Mouse (Mus musculus) stomach, embryonic 16.5 days (tissue): ENCODE measurements around the gene Skap2. TPM values are rescaled to one million over a fixed set of nuclear protein-coding genes. Genes with fewer than 3 reads are reported as not detected.
A peak's percentile ranks its signal among the peaks of the same experiment; 100 is the strongest.

Experiments
- ATAC-seq: fragments of 200-750 bp; cut with Nextera tagmentation; 2 replicates; pipeline ENCODE4 v1.8.0; 2017; ENCODE audit warnings: moderate number of reproducible peaks, moderate TSS enrichment; ENCODE audit not compliant: insufficient read depth, low FRiP score
- H3K27ac ChIP-seq: fragments of 300-500 bp; sonication (generic); 2 replicates; pipeline ENCODE4 v1.5.1; 2014; ENCODE audit warnings: low read length
- H3K27me3 ChIP-seq: fragments of 300-500 bp; sonication (generic); 2 replicates; pipeline ENCODE4 v1.6.1; 2014; ENCODE audit warnings: low read length, control low read depth, mixed read lengths; ENCODE audit not compliant: control insufficient read depth, insufficient read depth
- H3K36me3 ChIP-seq: fragments of 300-500 bp; sonication (generic); 2 replicates; pipeline ENCODE4 v1.6.1; 2014; ENCODE audit warnings: low read length; ENCODE audit not compliant: control insufficient read depth, insufficient read depth
- H3K4me1 ChIP-seq: fragments of 300-500 bp; sonication (generic); 2 replicates; pipeline ENCODE4 v1.6.1; 2014; ENCODE audit warnings: low read length, control low read depth, mixed read lengths; ENCODE audit not compliant: control insufficient read depth, insufficient read depth
- H3K4me2 ChIP-seq: fragments of 300-500 bp; sonication (generic); 2 replicates; pipeline ENCODE4 v1.6.1; 2014; ENCODE audit warnings: low read depth, low read length, mixed read lengths
- H3K4me3 ChIP-seq: fragments of 300-500 bp; sonication (generic); replicated peaks from 2 replicates; pipeline ENCODE4 v1.5.1; 2014; ENCODE audit warnings: mild to moderate bottlenecking, low read length
- H3K9ac ChIP-seq: fragments of 300-500 bp; sonication (generic); 2 replicates; pipeline ENCODE4 v1.6.1; 2014; ENCODE audit warnings: low read length
- H3K9me3 ChIP-seq: fragments of 300-500 bp; sonication (generic); replicated peaks from 2 replicates; pipeline ENCODE4 v1.6.1; 2016; ENCODE audit warnings: low read length, control low read depth; ENCODE audit not compliant: control insufficient read depth
- WGBS: fragments of 180-500 bp; shearing (Covaris S2); extraction: QIAGEN DNeasy Blood & Tissue Kit; methylation state at CpG from one replicate; pipeline ENCODE4 v1.1.7; 2014; 5-methylcytosine and 5-hydroxymethylcytosine counted together
- polyA plus RNA-seq: library from polyadenylated mRNA; unstranded; fragments of >200 nt; fragmentation: Nextera tagmentation; extraction: Ambion mirVana; gene quantifications from 2 replicates; pipeline ENCODE4 v1.2.1, GENCODE M21; 2015

Gene Skap2
- polyA plus RNA-seq, 1 experiment from 2014 or later = 44.6 TPM

- 49% methylated on average over 4 of the region's 4 CpGs for WGBS
- Histone ChIP-seq H3K36me3 (no peaks in the 10 kb centered on the region), H3K27ac (no peak overlapping the region), H3K9ac (no peak overlapping the region), H3K4me3 (no peak overlapping the region), H3K4me2 (no peak overlapping the region), H3K9me3 (no peaks in the 10 kb centered on the region), H3K27me3 (no peaks in the 10 kb centered on the region), H3K4me1 (no peaks in the 10 kb centered on the region)
- ATAC-seq = no peak
Observed at GRCm38 (mm10) chr6:51921831-51922230, 90.5 kb downstream of the Skap2 start.

DNA sequence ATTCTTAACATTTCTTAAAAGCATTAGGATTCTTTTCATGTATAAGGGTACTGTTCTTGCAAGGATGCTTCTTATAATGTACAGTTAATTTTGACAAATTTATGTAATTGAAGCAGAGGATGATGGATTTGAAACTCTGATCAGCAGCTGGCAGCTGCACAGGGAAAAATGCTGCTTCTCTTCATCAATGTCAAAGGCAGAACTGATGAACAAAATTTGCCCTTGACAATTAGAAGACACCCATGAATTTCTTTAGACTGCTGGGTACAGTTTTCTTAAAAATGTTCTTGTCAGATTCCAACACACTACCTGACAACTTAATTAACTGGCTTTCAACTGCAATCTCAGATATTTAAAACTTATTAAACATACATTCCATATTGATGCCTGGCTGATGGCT, 103.9 kb downstream of the Skap2 start:
- Histone ChIP-seq H3K36me3 (no peaks in the 10 kb centered on the region), H3K9ac (no peak overlapping the region), H3K27ac (no peak overlapping the region), H3K4me3 (no peak overlapping the region), H3K9me3 (no peaks in the 10 kb centered on the region), H3K27me3 (no peaks in the 10 kb centered on the region), H3K4me1 (peaks cover 9% of the 10 kb centered on the region; the same call in 1 of the 2 replicates), H3K4me2 (no peak overlapping the region)
- no peak for ATAC-seq

GRCm38 (mm10) chr6:51905659-51906058, 106.7 kb downstream of the Skap2 start:
- peak overlapping the region; percentile 58 for H3K27ac ChIP-seq
- H3K9me3 ChIP-seq = no peaks in the 10 kb centered on the region
- peaks cover 9% of the 10 kb centered on the region; the same call in 1 of the 2 replicates for H3K4me1 ChIP-seq
- WGBS = 29% methylated on average over 4 of the region's 4 CpGs
- no peak overlapping the region for H3K4me3 ChIP-seq
- H3K4me2 ChIP-seq = no peak overlapping the region
- H3K9ac ChIP-seq = no peak overlapping the region
- H3K36me3 ChIP-seq = no peaks in the 10 kb centered on the region
- peak; percentile 76 for ATAC-seq
- H3K27me3 ChIP-seq = no peaks in the 10 kb centered on the region

GRCm38 (mm10) chr6:51901544-51901943, 110.8 kb downstream of the Skap2 start:
- Histone ChIP-seq H3K4me2 (no peak overlapping the region), H3K4me3 (no peak overlapping the region), H3K27ac (no peak overlapping the region), H3K9ac (no peak overlapping the region), H3K27me3 (no peaks in the 10 kb centered on the region), H3K9me3 (no peaks in the 10 kb centered on the region), H3K36me3 (no peaks in the 10 kb centered on the region), H3K4me1 (peaks cover 16% of the 10 kb centered on the region; the same call in 1 of the 2 replicates)
- 72% methylated on average over 1 of the region's 1 CpGs for WGBS
- ATAC-seq = no peak

- Histone ChIP-seq H3K9me3 (no peaks in the 10 kb centered on the region), H3K4me1 (peaks cover 12% of the 10 kb centered on the region), H3K27me3 (no peaks in the 10 kb centered on the region), H3K4me3 (no peak overlapping the region), H3K9ac (no peak overlapping the region), H3K36me3 (no peaks in the 10 kb centered on the region), H3K27ac (no peak overlapping the region), H3K4me2 (no peak overlapping the region)
- ATAC-seq = no peak
- 46% methylated on average over 8 of the region's 8 CpGs for WGBS
Observed at GRCm38 (mm10) chr6:51898318-51898994, 113.9 kb downstream of the Skap2 start.

DNA sequence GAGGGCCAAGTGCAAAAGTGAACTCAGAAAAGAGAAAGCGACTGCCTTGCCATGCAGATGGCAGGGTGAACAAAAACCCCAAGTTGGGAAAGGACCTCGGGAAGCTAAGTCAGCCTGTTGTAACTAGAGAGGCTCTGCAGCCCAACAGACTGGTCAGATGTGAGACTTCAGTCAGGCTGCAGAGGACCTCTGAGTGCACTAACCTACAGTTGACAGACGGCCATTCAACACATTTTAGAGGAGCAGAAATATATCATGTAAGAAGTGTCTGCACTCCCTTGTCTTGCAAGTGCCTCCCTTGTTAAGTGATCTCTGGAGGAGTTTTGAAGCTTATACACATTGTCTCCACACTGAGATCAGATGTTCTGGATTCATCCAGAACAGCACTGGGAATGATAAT, 116.6 kb downstream of the Skap2 start:
- H3K27me3 ChIP-seq = no peaks in the 10 kb centered on the region
- no peak overlapping the region for H3K4me3 ChIP-seq
- no peak overlapping the region for H3K27ac ChIP-seq
- H3K9me3 ChIP-seq = no peaks in the 10 kb centered on the region
- ATAC-seq = no peak
- no peak overlapping the region for H3K4me2 ChIP-seq
- H3K9ac ChIP-seq = no peak overlapping the region
- 69% methylated on average over 3 of the region's 3 CpGs for WGBS
- H3K4me1 ChIP-seq = peaks cover 12% of the 10 kb centered on the region
- no peaks in the 10 kb centered on the region for H3K36me3 ChIP-seq

DNA sequence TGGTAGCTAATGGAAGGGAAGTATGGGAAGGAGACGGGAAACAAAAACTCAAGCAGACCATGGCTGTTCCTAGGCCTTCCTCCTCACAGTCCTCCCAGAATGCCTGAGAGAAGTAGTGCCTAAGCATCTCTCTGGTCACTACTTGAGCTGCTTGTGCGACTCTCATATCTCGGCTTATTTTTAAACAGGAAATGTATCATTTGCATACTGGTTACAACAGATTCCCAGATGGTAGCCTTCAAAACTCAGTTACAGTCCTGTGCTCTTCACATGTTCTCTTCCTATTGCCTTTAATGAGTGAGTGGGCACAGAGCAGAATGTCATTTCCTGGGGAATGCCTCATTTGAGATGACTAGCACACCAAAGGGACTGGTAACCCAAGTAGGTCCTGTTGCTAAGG, 117.6 kb downstream of the Skap2 start:
- no peaks in the 10 kb centered on the region for H3K9me3 ChIP-seq
- no peak for ATAC-seq
- peaks cover 19% of the 10 kb centered on the region for H3K4me1 ChIP-seq
- H3K4me2 ChIP-seq = no peak overlapping the region
- WGBS = 67% methylated on average over 3 of the region's 3 CpGs
- H3K27me3 ChIP-seq = no peaks in the 10 kb centered on the region
- no peak overlapping the region for H3K9ac ChIP-seq
- no peak overlapping the region for H3K4me3 ChIP-seq
- H3K36me3 ChIP-seq = no peaks in the 10 kb centered on the region
- no peak overlapping the region for H3K27ac ChIP-seq

DNA sequence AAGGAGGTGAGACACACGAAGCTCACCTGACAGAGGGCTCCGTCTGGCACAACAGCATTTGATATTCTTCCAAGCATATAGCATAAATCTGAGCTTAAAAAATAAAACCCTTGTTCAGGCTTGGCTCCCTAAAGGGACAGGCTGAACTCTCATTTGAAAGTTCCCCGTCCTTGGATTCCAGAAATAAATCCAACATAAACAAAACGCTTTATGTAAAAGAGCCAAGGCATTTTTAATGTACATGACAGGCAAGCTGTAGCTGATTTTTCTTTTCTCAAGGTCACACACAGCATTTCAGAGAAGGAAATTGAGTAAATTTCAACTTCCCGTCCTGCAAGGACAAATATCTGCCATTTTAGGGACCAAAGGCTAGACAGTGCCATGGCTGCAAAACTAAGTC, 122.0 kb downstream of the Skap2 start:
- H3K36me3 ChIP-seq = no peaks in the 10 kb centered on the region
- no peaks in the 10 kb centered on the region for H3K9me3 ChIP-seq
- peaks cover 20% of the 10 kb centered on the region for H3K4me1 ChIP-seq
- ATAC-seq = 0 out of 2 replicates have a peak, but pooled peaks have one; percentile 21
- H3K9ac ChIP-seq = no peak overlapping the region
- WGBS = 26% methylated on average over 5 of the region's 5 CpGs
- H3K27me3 ChIP-seq = no peaks in the 10 kb centered on the region
- H3K4me2 ChIP-seq = peak overlapping the region; percentile 7
- H3K4me3 ChIP-seq = no peak overlapping the region
- peak overlapping the region; percentile 30 for H3K27ac ChIP-seq

DNA sequence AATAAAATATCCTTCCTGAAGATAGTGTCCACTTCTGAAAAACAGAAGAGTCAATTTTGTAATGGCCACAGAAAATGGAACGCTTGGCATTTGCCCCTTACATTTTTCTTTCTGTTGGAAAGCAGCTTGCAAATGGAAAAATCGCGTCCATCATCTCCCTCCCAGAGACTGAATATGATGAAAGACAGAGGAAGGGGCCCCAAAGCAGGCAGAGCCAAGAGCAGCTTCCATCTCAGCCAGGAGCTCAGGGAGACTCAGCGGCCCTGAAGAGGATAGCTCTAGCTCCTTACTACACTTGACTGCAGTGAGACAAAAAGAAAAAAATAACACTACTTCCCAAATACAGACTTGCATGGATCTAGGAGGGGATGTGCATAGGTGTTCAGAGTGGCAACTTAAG, 122.5 kb downstream of the Skap2 start:
- H3K36me3 ChIP-seq = no peaks in the 10 kb centered on the region
- ATAC-seq = 0 out of 2 replicates have a peak, but pooled peaks have one; percentile 74
- peaks cover 17% of the 10 kb centered on the region for H3K4me1 ChIP-seq
- no peaks in the 10 kb centered on the region for H3K27me3 ChIP-seq
- H3K9me3 ChIP-seq = no peaks in the 10 kb centered on the region
- no peak overlapping the region for H3K9ac ChIP-seq
- 44% methylated on average over 4 of the region's 4 CpGs for WGBS
- no peak overlapping the region for H3K4me3 ChIP-seq
- peak overlapping the region; percentile 7 for H3K4me2 ChIP-seq
- peak overlapping the region; percentile 30 for H3K27ac ChIP-seq
